Mouse (Mus musculus): ENCODE data around the gene Ncapd3. TPM values are rescaled to one million over a fixed set of nuclear protein-coding genes. Genes with fewer than 3 reads are reported as not detected.

Gene Ncapd3
- polyA plus RNA-seq, 1 experiment from 2014 or later, result 23.2 TPM

- H3K4me3 ChIP-seq, result no peak overlapping the region
- H3K36me3 ChIP-seq, result peaks cover 71% of the 10 kb centered on the region
- H3K9ac ChIP-seq, result no peak overlapping the region
- H3K4me1 ChIP-seq (replicated peaks), result no peaks in the 10 kb centered on the region
- no peak overlapping the region for H3K4me2 ChIP-seq
- H3K27me3 ChIP-seq (replicated peaks), result no peaks in the 10 kb centered on the region
- ATAC-seq (ENCODE audit: insufficient number of reproducible peaks, low FRiP score), result no peak
- 88% methylated on average over 2 of the region's 2 CpGs for WGBS
- no peaks in the 10 kb centered on the region for H3K9me3 ChIP-seq (replicated peaks)
- H3K27ac ChIP-seq (ENCODE audit: poor library complexity, severe bottlenecking), result no peak overlapping the region
Observed at GRCm38 (mm10) chr9:27049492-27049891, 19.5 kb downstream of the Ncapd3 start.

GRCm38 (mm10) chr9:27058341-27058740 is 28.4 kb downstream of the Ncapd3 start:
- WGBS, result 93% methylated on average over 5 of the region's 5 CpGs
- Histone ChIP-seq H3K36me3 (peaks cover 79% of the 10 kb centered on the region), H3K9ac (no peak overlapping the region), H3K4me1 (replicated peaks) (no peaks in the 10 kb centered on the region), H3K27ac (ENCODE audit: poor library complexity, severe bottlenecking) (no peak overlapping the region), H3K27me3 (replicated peaks) (no peaks in the 10 kb centered on the region), H3K9me3 (replicated peaks) (no peaks in the 10 kb centered on the region), H3K4me3 (no peak overlapping the region), H3K4me2 (no peak overlapping the region)
- no peak for ATAC-seq (ENCODE audit: insufficient number of reproducible peaks, low FRiP score)

GRCm38 (mm10) chr9:27070895-27071294 is 40.9 kb downstream of the Ncapd3 start:
- WGBS, result 82% methylated on average over 4 of the region's 4 CpGs
- no peaks in the 10 kb centered on the region for H3K27me3 ChIP-seq (replicated peaks)
- no peak overlapping the region for H3K9ac ChIP-seq
- H3K9me3 ChIP-seq (replicated peaks), result no peaks in the 10 kb centered on the region
- peaks cover 8% of the 10 kb centered on the region; the same call in 1 of the 2 replicates for H3K4me1 ChIP-seq (replicated peaks)
- H3K27ac ChIP-seq (ENCODE audit: poor library complexity, severe bottlenecking), result no peak overlapping the region
- peaks cover 80% of the 10 kb centered on the region for H3K36me3 ChIP-seq
- H3K4me2 ChIP-seq, result no peak overlapping the region
- H3K4me3 ChIP-seq, result no peak overlapping the region
- no peak for ATAC-seq (ENCODE audit: insufficient number of reproducible peaks, low FRiP score)

GRCm38 (mm10) chr9:27074677-27075076 is 44.7 kb downstream of the Ncapd3 start:
- Histone ChIP-seq H3K4me3 (no peak overlapping the region), H3K9ac (no peak overlapping the region), H3K9me3 (replicated peaks) (no peaks in the 10 kb centered on the region), H3K4me1 (replicated peaks) (peaks cover 8% of the 10 kb centered on the region; the same call in 1 of the 2 replicates), H3K27me3 (replicated peaks) (no peaks in the 10 kb centered on the region), H3K4me2 (no peak overlapping the region), H3K27ac (ENCODE audit: poor library complexity, severe bottlenecking) (no peak overlapping the region), H3K36me3 (peaks cover 64% of the 10 kb centered on the region)
- WGBS, result 57% methylated on average over 1 of the region's 1 CpGs
- ATAC-seq (ENCODE audit: insufficient number of reproducible peaks, low FRiP score), result no peak

- no peak for ATAC-seq (ENCODE audit: insufficient number of reproducible peaks, low FRiP score)
- H3K9ac ChIP-seq, result no peak overlapping the region
- H3K4me2 ChIP-seq, result no peak overlapping the region
- H3K27me3 ChIP-seq (replicated peaks), result no peaks in the 10 kb centered on the region
- H3K36me3 ChIP-seq, result peaks cover 63% of the 10 kb centered on the region
- H3K4me3 ChIP-seq, result no peak overlapping the region
- no peak overlapping the region for H3K27ac ChIP-seq (ENCODE audit: poor library complexity, severe bottlenecking)
- peaks cover 8% of the 10 kb centered on the region; the same call in 1 of the 2 replicates for H3K4me1 ChIP-seq (replicated peaks)
- no peaks in the 10 kb centered on the region for H3K9me3 ChIP-seq (replicated peaks)
Observed at GRCm38 (mm10) chr9:27075812-27076211, 45.8 kb downstream of the Ncapd3 start.

- H3K9ac ChIP-seq, result no peak overlapping the region
- H3K36me3 ChIP-seq, result peaks cover 90% of the 10 kb centered on the region
- no peaks in the 10 kb centered on the region for H3K9me3 ChIP-seq (replicated peaks)
- H3K4me3 ChIP-seq, result no peak overlapping the region
- H3K4me1 ChIP-seq (replicated peaks), result 0 out of 2 replicates have a peak, but pooled peaks cover 8% of the 10 kb centered on the region
- ATAC-seq (ENCODE audit: insufficient number of reproducible peaks, low FRiP score), result no peak
- no peak overlapping the region for H3K4me2 ChIP-seq
- H3K27ac ChIP-seq (ENCODE audit: poor library complexity, severe bottlenecking), result no peak overlapping the region
- H3K27me3 ChIP-seq (replicated peaks), result no peaks in the 10 kb centered on the region
- WGBS, result 62% methylated on average over 5 of the region's 5 CpGs
Observed at GRCm38 (mm10) chr9:27086256-27086655, 56.3 kb downstream of the Ncapd3 start.

GRCm38 (mm10) chr9:27087402-27087801 is 57.4 kb downstream of the Ncapd3 start:
- H3K4me3 ChIP-seq, result no peak overlapping the region
- 89% methylated on average over 3 of the region's 3 CpGs for WGBS
- peaks cover 92% of the 10 kb centered on the region for H3K36me3 ChIP-seq

GRCm38 (mm10) chr9:27090134-27090533 is 60.2 kb downstream of the Ncapd3 start:
- H3K9ac ChIP-seq, result no peak overlapping the region
- H3K36me3 ChIP-seq, result peaks cover 91% of the 10 kb centered on the region
- no peak for ATAC-seq (ENCODE audit: insufficient number of reproducible peaks, low FRiP score)
- H3K27me3 ChIP-seq (replicated peaks), result no peaks in the 10 kb centered on the region
- H3K9me3 ChIP-seq (replicated peaks), result no peaks in the 10 kb centered on the region
- WGBS, result 97% methylated on average over 1 of the region's 1 CpGs
- no peak overlapping the region for H3K4me3 ChIP-seq
- no peak overlapping the region for H3K27ac ChIP-seq (ENCODE audit: poor library complexity, severe bottlenecking)
- H3K4me1 ChIP-seq (replicated peaks), result no peaks in the 10 kb centered on the region
- no peak overlapping the region for H3K4me2 ChIP-seq

More at GRCm38 (mm10) chr9:27087402-27087801, 57.4 kb downstream of the Ncapd3 start:
- no peak overlapping the region for H3K4me2 ChIP-seq
- no peak overlapping the region for H3K27ac ChIP-seq (ENCODE audit: poor library complexity, severe bottlenecking)
- no peak for ATAC-seq (ENCODE audit: insufficient number of reproducible peaks, low FRiP score)
- H3K4me1 ChIP-seq (replicated peaks), result 0 out of 2 replicates have a peak, but pooled peaks cover 3% of the 10 kb centered on the region
- H3K27me3 ChIP-seq (replicated peaks), result no peaks in the 10 kb centered on the region
- no peaks in the 10 kb centered on the region for H3K9me3 ChIP-seq (replicated peaks)
- H3K9ac ChIP-seq, result no peak overlapping the region

DNA sequence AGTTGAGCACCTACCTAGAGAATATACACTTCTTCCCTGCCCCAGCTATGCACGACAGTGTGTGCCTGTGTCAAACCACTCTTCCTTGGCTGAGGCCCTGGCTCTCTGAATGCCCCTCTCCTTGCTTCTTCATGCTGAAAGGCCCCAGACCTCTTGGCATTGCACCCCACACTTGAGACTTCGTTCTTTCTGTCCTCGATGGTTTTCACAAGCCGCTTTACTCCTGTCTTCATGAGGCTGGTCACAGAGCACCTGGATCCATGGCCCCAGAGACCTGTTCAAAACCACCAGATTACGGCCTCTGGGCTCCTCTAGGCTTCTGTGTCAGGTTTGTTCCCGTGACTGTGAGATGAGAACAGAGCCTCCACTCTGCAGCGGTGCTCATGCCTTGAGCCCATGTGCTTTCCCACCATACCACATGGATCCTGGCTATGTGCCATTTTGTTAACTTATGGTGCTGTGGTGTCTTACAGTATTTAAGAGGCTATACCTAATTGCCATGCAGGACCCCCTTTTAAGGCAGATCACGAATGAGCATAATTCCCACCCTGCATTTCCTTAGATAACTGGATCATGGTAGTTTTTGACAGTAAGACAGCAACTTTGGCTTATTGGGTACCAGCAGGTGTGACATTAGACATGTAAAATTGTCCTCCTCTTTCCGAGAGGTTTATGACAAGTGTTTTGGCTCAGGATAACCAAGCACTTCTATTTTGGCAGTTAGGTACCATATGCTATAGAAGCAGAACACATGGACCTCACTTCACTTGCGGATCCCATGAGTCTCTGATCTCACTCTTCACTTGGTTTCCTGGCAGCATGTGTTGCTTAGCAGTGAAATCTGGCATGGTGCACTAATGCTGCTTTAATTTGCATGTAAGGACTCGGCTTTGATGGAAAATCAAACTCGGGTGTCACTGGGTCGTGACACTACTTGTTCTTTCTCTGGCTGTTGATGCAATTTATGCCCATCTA is 61.1 kb downstream of the Ncapd3 start:
- no peaks in the 10 kb centered on the region for H3K9me3 ChIP-seq (replicated peaks)
- H3K4me2 ChIP-seq, result no peak overlapping the region
- H3K27ac ChIP-seq (ENCODE audit: poor library complexity, severe bottlenecking), result no peak overlapping the region
- H3K36me3 ChIP-seq, result peaks cover 91% of the 10 kb centered on the region
- H3K27me3 ChIP-seq (replicated peaks), result no peaks in the 10 kb centered on the region
- no peaks in the 10 kb centered on the region for H3K4me1 ChIP-seq (replicated peaks)
- no peak overlapping the region for H3K4me3 ChIP-seq
- no peak overlapping the region for H3K9ac ChIP-seq
- 91% methylated on average over 13 of the region's 13 CpGs for WGBS
- no peak for ATAC-seq (ENCODE audit: insufficient number of reproducible peaks, low FRiP score)

GRCm38 (mm10) chr9:27092916-27093315 is 62.9 kb downstream of the Ncapd3 start:
- Histone ChIP-seq H3K36me3 (peaks cover 88% of the 10 kb centered on the region), H3K27ac (ENCODE audit: poor library complexity, severe bottlenecking) (no peak overlapping the region), H3K27me3 (replicated peaks) (no peaks in the 10 kb centered on the region), H3K4me2 (no peak overlapping the region), H3K4me3 (no peak overlapping the region), H3K9me3 (replicated peaks) (no peaks in the 10 kb centered on the region), H3K4me1 (replicated peaks) (0 out of 2 replicates have a peak, but pooled peaks cover 2% of the 10 kb centered on the region), H3K9ac (no peak overlapping the region)
- 92% methylated on average over 6 of the region's 6 CpGs for WGBS
- ATAC-seq (ENCODE audit: insufficient number of reproducible peaks, low FRiP score), result no peak

- Histone ChIP-seq H3K36me3 (peaks cover 86% of the 10 kb centered on the region), H3K4me2 (no peak overlapping the region), H3K27ac (ENCODE audit: poor library complexity, severe bottlenecking) (no peak overlapping the region), H3K4me1 (replicated peaks) (0 out of 2 replicates have a peak, but pooled peaks cover 5% of the 10 kb centered on the region), H3K4me3 (no peak overlapping the region), H3K9ac (no peak overlapping the region), H3K27me3 (replicated peaks) (no peaks in the 10 kb centered on the region), H3K9me3 (replicated peaks) (no peaks in the 10 kb centered on the region)
- ATAC-seq (ENCODE audit: insufficient number of reproducible peaks, low FRiP score), result no peak
- WGBS, result 34% methylated on average over 4 of the region's 4 CpGs
Observed at GRCm38 (mm10) chr9:27098092-27098491, 68.1 kb downstream of the Ncapd3 start.

Measured in heart, embryonic 12.5 days (tissue).